Mouse (Mus musculus): ENCODE results near the gene Ndufa7. TPM values are rescaled to one million over a fixed set of nuclear protein-coding genes. Genes with fewer than 3 reads are reported as not detected.

The Ndufa7 gene
- polyA plus RNA-seq, 1 experiment from 2014 or later = 501 TPM

GRCm38 (mm10) chr17:33807181-33807888 lies 17.0 kb upstream of the Ndufa7 start:
- peaks cover 6% of the 10 kb centered on the region; the same call in 1 of the 2 replicates for H3K4me1 ChIP-seq (ENCODE audit: insufficient read depth, low read depth, low read length)
- H3K9ac ChIP-seq (replicated peaks; ENCODE audit: low read depth) = no peak overlapping the region
- no peak overlapping the region for H3K27ac ChIP-seq (ENCODE audit: low read length)
- H3K4me2 ChIP-seq (replicated peaks; ENCODE audit: low read depth, low read length) = no peak overlapping the region
- ATAC-seq (no peak), DNase-seq (ENCODE audit: low spot score) (no peak)
- no peak for TF ChIP-seq EP300 (IDR thresholded peaks at IDR 0.05)
- TF ChIP-seq CTCF (IDR thresholded peaks at IDR 0.05) = no peak
- H3K36me3 ChIP-seq (ENCODE audit: insufficient read depth, low read length) = no peaks in the 10 kb centered on the region
- WGBS = 46% methylated on average over 8 of the region's 9 CpGs
- no peaks in the 10 kb centered on the region for H3K27me3 ChIP-seq (replicated peaks; ENCODE audit: insufficient read depth, low read length)
- H3K9me3 ChIP-seq (ENCODE audit: low read length) = no peaks in the 10 kb centered on the region
- H3K4me3 ChIP-seq (ENCODE audit: low read depth, low read length) = no peak overlapping the region

GRCm38 (mm10) chr17:33808192-33808591 lies 16.2 kb upstream of the Ndufa7 start:
- WGBS = 41% methylated on average over 10 of the region's 10 CpGs
- Histone ChIP-seq H3K4me3 (ENCODE audit: low read depth, low read length) (no peak overlapping the region), H3K9ac (replicated peaks; ENCODE audit: low read depth) (no peak overlapping the region), H3K36me3 (ENCODE audit: insufficient read depth, low read length) (no peaks in the 10 kb centered on the region), H3K9me3 (ENCODE audit: low read length) (no peaks in the 10 kb centered on the region), H3K27me3 (replicated peaks; ENCODE audit: insufficient read depth, low read length) (no peaks in the 10 kb centered on the region), H3K27ac (ENCODE audit: low read length) (no peak overlapping the region), H3K4me2 (replicated peaks; ENCODE audit: low read depth, low read length) (no peak overlapping the region), H3K4me1 (ENCODE audit: insufficient read depth, low read depth, low read length) (peaks cover 13% of the 10 kb centered on the region; the same call in 1 of the 2 replicates)
- DNase-seq (ENCODE audit: low spot score) (no peak), ATAC-seq (no peak)
- TF ChIP-seq EP300 (IDR thresholded peaks at IDR 0.05) = no peak
- TF ChIP-seq CTCF (IDR thresholded peaks at IDR 0.05) = no peak

GRCm38 (mm10) chr17:33810334-33811141 lies 13.8 kb upstream of the Ndufa7 start, which contains the start of gene Kank3:
TSS of gene Kank3 (plus strand) at chr17:33810519.
- H3K4me2 ChIP-seq (replicated peaks; ENCODE audit: low read depth, low read length) = peak within 1 kb of the TSS; percentile 81
- peak within 1 kb of the TSS; percentile 76 for H3K4me3 ChIP-seq (ENCODE audit: low read depth, low read length)
- peaks cover 23% of the 10 kb centered on the region; the same call in 1 of the 2 replicates for H3K4me1 ChIP-seq (ENCODE audit: insufficient read depth, low read depth, low read length)
- peak within 1 kb of the TSS; percentile 75 for H3K9ac ChIP-seq (replicated peaks; ENCODE audit: low read depth)
- DNase-seq (ENCODE audit: low spot score) = peak; percentile 95
- no peaks in the 10 kb centered on the region for H3K36me3 ChIP-seq (ENCODE audit: insufficient read depth, low read length)
- H3K27me3 ChIP-seq (replicated peaks; ENCODE audit: insufficient read depth, low read length) = no peaks in the 10 kb centered on the region
- peak; percentile 94 for ATAC-seq
- WGBS = 0% methylated on average over 36 of the region's 36 CpGs
- H3K9me3 ChIP-seq (ENCODE audit: low read length) = no peaks in the 10 kb centered on the region
- H3K27ac ChIP-seq (ENCODE audit: low read length) = peak within 1 kb of the TSS; percentile 92
- TF ChIP-seq CTCF (IDR thresholded peaks at IDR 0.05) = peak; percentile 13; the same call in 1 of the 2 replicates
- TF ChIP-seq EP300 (IDR thresholded peaks at IDR 0.05) = peak; percentile 86

- TF ChIP-seq CTCF (IDR thresholded peaks at IDR 0.05) (no peak), EP300 (IDR thresholded peaks at IDR 0.05) (no peak)
- Histone ChIP-seq H3K9me3 (ENCODE audit: low read length) (no peaks in the 10 kb centered on the region), H3K4me2 (replicated peaks; ENCODE audit: low read depth, low read length) (peak overlapping the region; percentile 81), H3K4me1 (ENCODE audit: insufficient read depth, low read depth, low read length) (peaks cover 26% of the 10 kb centered on the region; the same call in 1 of the 2 replicates), H3K4me3 (ENCODE audit: low read depth, low read length) (peak overlapping the region; percentile 76), H3K27ac (ENCODE audit: low read length) (peak overlapping the region; percentile 92), H3K36me3 (ENCODE audit: insufficient read depth, low read length) (no peaks in the 10 kb centered on the region), H3K9ac (replicated peaks; ENCODE audit: low read depth) (peak overlapping the region; percentile 75), H3K27me3 (replicated peaks; ENCODE audit: insufficient read depth, low read length) (no peaks in the 10 kb centered on the region)
- ATAC-seq (no peak), DNase-seq (ENCODE audit: low spot score) (no peak)
- 10% methylated on average over 7 of the region's 7 CpGs for WGBS
Observed at GRCm38 (mm10) chr17:33811142-33811516, 13.2 kb upstream of the Ndufa7 start.

- no peaks in the 10 kb centered on the region for H3K27me3 ChIP-seq (replicated peaks; ENCODE audit: insufficient read depth, low read length)
- TF ChIP-seq CTCF (IDR thresholded peaks at IDR 0.05) = no peak
- no peak for TF ChIP-seq EP300 (IDR thresholded peaks at IDR 0.05)
- H3K36me3 ChIP-seq (ENCODE audit: insufficient read depth, low read length) = no peaks in the 10 kb centered on the region
- WGBS = 2% methylated on average over 3 of the region's 3 CpGs
- H3K9ac ChIP-seq (replicated peaks; ENCODE audit: low read depth) = no peak overlapping the region; the same call in 1 of the 2 replicates
- H3K4me1 ChIP-seq (ENCODE audit: insufficient read depth, low read depth, low read length) = peaks cover 28% of the 10 kb centered on the region; the same call in 1 of the 2 replicates
- DNase-seq (ENCODE audit: low spot score) = peak; percentile 76
- ATAC-seq = 0 out of 2 replicates have a peak, but pooled peaks have one; percentile 0
- H3K9me3 ChIP-seq (ENCODE audit: low read length) = no peaks in the 10 kb centered on the region
- H3K4me2 ChIP-seq (replicated peaks; ENCODE audit: low read depth, low read length) = peak overlapping the region; percentile 81
- H3K27ac ChIP-seq (ENCODE audit: low read length) = peak overlapping the region; percentile 92
- peak overlapping the region; percentile 21 for H3K4me3 ChIP-seq (ENCODE audit: low read depth, low read length)
Observed at GRCm38 (mm10) chr17:33812475-33812874, 11.9 kb upstream of the Ndufa7 start.

GRCm38 (mm10) chr17:33812990-33813389 lies 11.4 kb upstream of the Ndufa7 start:
- H3K4me3 ChIP-seq (ENCODE audit: low read depth, low read length) = peak overlapping the region; percentile 21
- no peaks in the 10 kb centered on the region for H3K27me3 ChIP-seq (replicated peaks; ENCODE audit: insufficient read depth, low read length)
- H3K9me3 ChIP-seq (ENCODE audit: low read length) = no peaks in the 10 kb centered on the region
- H3K4me1 ChIP-seq (ENCODE audit: insufficient read depth, low read depth, low read length) = peaks cover 32% of the 10 kb centered on the region; the same call in 1 of the 2 replicates
- peak; percentile 94 for TF ChIP-seq EP300 (IDR thresholded peaks at IDR 0.05)
- no peak for TF ChIP-seq CTCF (IDR thresholded peaks at IDR 0.05)
- WGBS = 31% methylated on average over 4 of the region's 4 CpGs
- peak overlapping the region; percentile 81 for H3K4me2 ChIP-seq (replicated peaks; ENCODE audit: low read depth, low read length)
- no peaks in the 10 kb centered on the region; the same call in 1 of the 2 replicates for H3K36me3 ChIP-seq (ENCODE audit: insufficient read depth, low read length)
- H3K27ac ChIP-seq (ENCODE audit: low read length) = peak overlapping the region; percentile 92
- peak; percentile 52 for ATAC-seq
- DNase-seq (ENCODE audit: low spot score) = peak; percentile 93
- H3K9ac ChIP-seq (replicated peaks; ENCODE audit: low read depth) = no peak overlapping the region; the same call in 1 of the 2 replicates

Measured in lung, postnatal 0 days (tissue).